Mouse (Mus musculus) v-Abl transformed pro-B cells (cell line): ENCODE measurements around the gene S100a3.

Experiments used
- in situ Hi-C, 2 experiments: fragments of 400-800 bp; cut with MboI; formaldehyde crosslinking; loops; one replicate each; pipeline ENCODE4 v1.15.1; 2025; ENCODE audit not compliant: unreplicated experiment in 2 of 2

The S100a3 gene

DNA sequence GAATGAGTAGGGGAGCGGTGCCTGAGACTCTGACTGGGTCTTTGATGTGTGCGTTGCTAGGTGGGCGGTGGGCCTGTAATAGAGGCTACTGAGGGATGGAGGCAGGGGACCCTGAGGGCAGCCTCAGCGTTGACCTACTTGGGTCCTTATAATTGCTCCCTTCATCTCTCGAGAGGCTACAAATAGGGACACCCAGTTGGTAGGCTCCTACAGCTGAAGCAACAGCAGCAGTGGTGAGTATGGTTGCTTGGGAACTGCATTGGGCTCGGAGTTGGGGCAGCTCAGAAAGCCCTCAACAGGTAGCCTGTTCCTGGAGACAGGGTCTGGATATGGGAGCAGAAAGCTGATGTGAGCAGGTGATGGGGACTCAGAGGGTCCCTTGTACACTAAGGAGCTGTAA is 39.7 kb downstream of the S100a3 start:
- in situ Hi-C loops = loop anchor here in 1 of 2 experiments (25.0 kb wide), 1 partner anchor 388 kb away; the partner anchor contains the start of genes Rab13 and Rps27

DNA sequence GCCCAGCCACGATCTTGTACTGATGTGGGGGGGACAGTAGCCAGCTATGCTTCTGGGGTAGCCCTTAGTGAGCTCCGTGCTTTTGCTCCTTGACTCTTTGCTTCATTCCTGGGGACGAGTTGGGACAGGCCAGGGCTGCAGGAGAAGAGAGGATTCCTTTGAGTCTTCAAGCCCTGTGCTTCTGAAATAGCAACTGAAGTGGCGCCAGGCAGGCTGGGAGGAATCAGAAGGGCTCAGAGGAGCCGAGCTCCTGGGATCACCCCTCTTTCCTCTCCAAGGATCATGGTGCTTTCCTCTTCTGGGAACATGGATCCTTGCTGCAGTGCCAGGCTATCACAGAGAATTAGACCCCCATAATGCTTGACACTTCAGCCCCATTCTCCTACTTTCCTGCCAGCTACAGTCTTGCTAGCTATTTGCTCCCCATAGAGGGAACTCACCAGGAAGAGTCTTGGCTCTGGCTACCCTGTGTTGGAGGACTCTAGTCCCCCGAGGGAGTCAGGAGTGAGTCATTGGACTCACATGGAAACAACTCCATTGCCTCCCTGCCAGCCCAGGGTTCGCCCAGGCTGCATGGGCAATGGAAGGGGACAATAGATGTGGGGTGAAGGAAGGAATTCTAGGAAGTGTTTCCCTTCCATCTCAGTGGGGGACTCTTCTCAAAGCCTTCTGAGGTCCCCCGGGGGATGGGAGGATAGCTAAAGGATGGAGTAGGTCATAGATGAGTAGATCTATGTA is 40.2 kb downstream of the S100a3 start:
- in situ Hi-C loops = loop anchor here in 1 of 2 experiments (25.0 kb wide), 1 partner anchor 388 kb away; the partner anchor contains the start of genes Rab13 and Rps27

DNA sequence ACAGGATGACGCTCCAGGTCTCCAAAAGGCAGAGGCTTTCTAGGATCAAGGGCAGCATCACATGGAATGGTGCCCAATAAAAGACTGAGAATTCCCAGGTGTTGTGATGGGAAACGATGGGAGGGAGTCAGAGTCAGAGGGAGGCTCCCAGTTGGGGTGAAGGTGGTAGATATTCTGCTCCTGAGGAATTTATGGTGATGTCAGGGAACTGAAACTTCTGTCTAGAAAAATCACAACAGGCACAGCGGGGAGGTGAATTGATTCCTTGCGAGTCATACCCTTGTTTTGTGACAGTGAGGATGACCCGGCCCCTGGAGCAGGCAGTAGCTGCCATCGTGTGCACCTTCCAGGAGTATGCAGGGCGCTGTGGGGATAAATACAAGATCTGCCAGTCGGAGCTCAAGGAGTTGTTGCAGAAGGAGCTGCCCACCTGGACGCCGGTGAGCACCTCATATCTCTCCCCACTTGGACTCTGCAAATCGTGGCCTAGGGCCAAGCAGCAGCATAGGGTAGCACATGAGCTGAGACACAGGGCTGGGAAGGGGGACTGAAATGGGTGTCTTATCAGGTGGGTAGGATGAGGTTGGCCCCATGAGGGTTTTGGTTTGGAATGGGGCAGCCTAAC is 41.2 kb downstream of the S100a3 start, which contains the start of gene Gm42674:
Gene Gm42674 (plus strand): TSS at position 419 of the 625 bp plus-strand sequence.
- in situ Hi-C loops = loop anchor here in 1 of 2 experiments (25.0 kb wide), 1 partner anchor 389 kb away; the partner anchor contains the start of genes Rab13 and Rps27

DNA sequence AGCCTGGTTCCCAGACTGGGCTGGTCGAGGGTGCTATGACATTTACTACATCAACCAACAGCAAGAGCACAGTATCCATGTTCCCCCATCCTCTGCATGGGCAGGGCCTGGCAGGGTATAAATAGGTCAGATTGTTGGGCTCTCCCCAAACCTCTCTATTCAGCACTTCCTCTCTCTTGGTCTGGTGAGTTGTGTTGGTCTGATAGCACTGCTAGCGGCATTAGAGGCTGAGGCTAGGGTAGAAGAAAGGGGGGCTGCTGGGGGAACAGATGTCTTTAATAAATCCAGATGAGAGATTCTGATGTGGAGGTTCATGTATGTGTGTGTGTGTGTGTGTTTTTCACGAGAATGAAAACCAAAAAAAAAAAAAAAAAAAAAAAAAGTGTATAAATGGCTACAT is 43.2 kb downstream of the S100a3 start, which contains the start of gene S100a4:
Gene S100a4 (plus strand): TSS at position 149 of the 400 bp plus-strand sequence.
- in situ Hi-C loops = loop anchor here in 1 of 2 experiments (25.0 kb wide), 1 partner anchor 391 kb away; the partner anchor contains the start of genes Rab13 and Rps27

DNA sequence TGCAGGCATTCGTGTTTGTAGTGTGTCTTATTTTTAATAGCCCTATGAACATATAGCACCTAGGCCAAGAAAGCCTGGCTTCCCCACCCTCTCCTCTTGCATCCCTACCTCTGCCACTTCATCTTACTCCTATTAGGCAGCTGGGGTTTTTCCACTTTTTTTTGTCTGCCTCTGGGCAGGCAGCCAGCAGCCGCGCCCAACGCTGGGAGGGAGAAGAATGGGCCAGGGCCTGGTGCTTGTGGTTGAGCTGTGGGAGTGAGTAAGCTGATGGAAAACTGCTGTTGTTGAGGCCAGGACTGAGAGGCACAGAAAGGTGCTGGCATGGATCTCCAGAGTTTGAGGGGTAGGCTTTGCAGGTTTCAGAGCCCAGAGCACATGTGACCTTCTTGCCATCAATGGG is 44.0 kb downstream of the S100a3 start:
- in situ Hi-C loops = loop anchor here in 1 of 2 experiments (25.0 kb wide), 1 partner anchor 392 kb away; the partner anchor contains the start of genes Rab13 and Rps27

DNA sequence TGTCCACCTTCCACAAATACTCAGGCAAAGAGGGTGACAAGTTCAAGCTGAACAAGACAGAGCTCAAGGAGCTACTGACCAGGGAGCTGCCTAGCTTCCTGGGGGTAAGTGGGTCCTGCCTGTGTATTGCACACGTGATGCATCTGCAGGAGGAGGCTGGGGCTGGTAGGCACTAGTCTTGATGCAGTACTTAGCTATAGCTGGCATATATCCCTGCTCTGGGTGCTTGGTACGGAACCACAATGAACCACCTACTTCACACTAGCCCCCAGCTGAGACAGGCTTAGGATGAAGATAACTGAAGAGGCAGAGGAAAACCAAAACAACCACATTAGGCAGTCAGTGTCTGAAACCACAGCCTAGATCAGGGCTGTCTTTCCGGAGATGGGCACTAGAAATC is 44.7 kb downstream of the S100a3 start:
- in situ Hi-C loops = loop anchor here in 1 of 2 experiments (25.0 kb wide), 1 partner anchor 393 kb away; the partner anchor contains the start of genes Rab13 and Rps27

DNA sequence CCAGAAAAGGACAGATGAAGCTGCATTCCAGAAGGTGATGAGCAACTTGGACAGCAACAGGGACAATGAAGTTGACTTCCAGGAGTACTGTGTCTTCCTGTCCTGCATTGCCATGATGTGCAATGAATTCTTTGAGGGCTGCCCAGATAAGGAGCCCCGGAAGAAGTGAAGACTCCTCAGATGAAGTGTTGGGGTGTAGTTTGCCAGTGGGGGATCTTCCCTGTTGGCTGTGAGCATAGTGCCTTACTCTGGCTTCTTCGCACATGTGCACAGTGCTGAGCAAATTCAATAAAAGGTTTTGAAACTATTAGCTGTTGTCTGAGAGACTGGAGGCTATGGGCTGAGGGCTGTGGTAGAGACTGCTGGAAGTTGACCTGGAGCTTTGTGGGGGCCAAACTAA is 45.4 kb downstream of the S100a3 start:
- in situ Hi-C loops = loop anchor here in 1 of 2 experiments (25.0 kb wide), 1 partner anchor 393 kb away; the partner anchor contains the start of genes Rab13 and Rps27

DNA sequence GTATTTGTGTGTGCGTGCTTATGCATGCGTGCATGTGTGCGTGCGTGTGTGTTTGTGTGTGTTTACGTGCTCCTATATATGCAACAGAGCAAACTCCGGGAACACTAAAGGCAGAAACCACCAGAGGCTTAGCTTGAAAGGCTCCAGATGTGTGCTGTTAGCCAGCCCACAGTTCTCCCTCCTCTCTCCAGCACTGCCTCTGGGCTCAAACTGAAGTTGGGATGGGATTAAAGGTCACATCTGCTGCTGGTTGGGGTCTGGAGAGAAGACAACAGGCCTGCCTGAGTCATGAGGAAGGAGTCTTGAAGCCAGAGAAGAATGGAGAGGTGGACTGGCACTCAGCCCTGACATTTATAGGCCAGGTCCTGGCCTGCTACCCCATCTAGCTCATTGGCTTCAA is 45.8 kb downstream of the S100a3 start:
- in situ Hi-C loops = loop anchor here in 1 of 2 experiments (25.0 kb wide), 1 partner anchor 394 kb away; the partner anchor contains the start of genes Rab13 and Rps27

DNA sequence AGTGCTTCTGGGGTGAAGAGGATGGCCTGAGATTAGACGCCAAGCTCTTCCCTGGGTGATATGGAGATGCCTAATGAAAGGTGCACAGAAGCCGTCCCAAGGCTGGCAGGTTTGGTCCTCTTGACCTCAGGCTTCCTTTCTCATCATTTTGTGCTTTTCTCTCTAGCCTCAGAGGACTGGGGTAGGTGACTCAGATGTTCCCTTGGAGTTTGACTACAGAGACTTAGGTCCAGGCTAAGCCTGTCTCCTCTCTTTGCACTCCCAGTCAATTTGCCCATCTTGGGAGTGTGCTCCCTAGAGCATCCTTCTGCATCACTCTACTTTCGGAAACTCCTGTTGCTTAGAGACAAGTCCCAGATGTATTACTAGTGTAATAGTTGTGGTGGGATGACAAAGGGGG is 47.0 kb downstream of the S100a3 start:
- in situ Hi-C loops = loop anchor here in 1 of 2 experiments (25.0 kb wide), 1 partner anchor 395 kb away; the partner anchor contains the start of genes Rab13 and Rps27

DNA sequence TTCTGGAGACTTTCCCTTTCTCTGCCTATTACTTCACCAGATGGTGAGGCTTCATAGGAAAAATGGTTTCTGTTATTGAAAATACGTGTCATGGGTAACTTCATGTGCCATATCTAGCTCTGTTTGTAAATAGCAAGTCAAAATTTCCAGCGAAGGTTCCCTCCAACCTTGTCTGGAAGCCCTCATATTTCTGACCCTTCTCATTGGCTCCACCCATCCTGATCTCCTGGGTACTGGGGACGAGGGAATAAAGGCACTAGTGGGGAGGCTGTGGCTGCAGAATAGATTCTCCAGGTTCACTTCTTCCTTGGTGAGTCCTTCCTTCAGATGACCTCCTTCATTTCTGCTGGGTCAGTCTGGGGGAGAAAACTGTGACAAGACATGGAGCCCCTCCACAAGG is 47.8 kb downstream of the S100a3 start, which contains the start of gene S100a5:
Gene S100a5 (plus strand): TSS at position 301 of the 400 bp plus-strand sequence.
- in situ Hi-C loops = loop anchor here in 1 of 2 experiments (25.0 kb wide), 1 partner anchor 396 kb away; the partner anchor contains the start of genes Rab13 and Rps27

DNA sequence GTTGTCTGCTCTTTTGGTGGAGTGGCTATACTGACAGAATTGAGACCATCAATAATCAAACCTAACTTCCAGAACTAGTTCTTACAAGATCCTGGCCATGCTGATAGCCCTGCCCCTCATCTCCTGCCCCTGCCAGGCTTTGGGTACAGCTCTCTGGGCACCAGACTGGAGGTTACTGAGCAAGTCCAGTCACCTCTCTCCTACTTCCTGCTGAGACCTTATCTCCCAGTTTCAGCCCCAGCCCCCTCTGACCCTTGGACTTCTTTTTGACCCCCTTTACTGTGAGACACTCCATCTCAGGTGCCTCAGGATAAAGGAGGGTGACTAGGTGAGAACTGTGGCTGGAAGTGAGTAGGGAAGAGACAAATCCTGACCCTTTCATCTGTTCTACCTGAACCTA is 48.7 kb downstream of the S100a3 start:
- in situ Hi-C loops = loop anchor here in 1 of 2 experiments (25.0 kb wide), 1 partner anchor 397 kb away; the partner anchor contains the start of genes Rab13 and Rps27

DNA sequence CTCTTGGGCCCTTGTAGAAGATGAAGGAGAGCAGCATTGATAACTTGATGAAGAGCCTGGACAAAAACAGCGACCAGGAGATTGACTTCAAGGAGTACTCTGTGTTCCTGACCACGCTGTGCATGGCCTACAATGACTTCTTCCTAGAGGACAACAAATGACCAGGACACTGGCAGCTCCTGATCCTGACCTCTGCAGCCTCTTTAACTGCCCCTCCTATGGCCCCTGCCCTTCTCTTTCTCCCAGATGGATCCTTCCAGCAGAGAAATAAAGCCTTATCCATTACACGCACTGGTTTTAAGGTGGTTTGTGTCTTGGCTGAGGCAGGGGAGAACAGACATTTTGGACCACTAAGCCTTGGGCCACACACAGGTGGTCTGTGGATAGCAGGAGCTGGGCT is 51.1 kb downstream of the S100a3 start:
- in situ Hi-C loops = loop anchor here (5.0 to 25.0 kb wide), 3 partner anchors 119 to 399 kb away; partner anchors contain the start of genes Snapin (in 2 of the 2), Rab13 (in 1 of the 2) and Rps27 (in 1 of the 2)

DNA sequence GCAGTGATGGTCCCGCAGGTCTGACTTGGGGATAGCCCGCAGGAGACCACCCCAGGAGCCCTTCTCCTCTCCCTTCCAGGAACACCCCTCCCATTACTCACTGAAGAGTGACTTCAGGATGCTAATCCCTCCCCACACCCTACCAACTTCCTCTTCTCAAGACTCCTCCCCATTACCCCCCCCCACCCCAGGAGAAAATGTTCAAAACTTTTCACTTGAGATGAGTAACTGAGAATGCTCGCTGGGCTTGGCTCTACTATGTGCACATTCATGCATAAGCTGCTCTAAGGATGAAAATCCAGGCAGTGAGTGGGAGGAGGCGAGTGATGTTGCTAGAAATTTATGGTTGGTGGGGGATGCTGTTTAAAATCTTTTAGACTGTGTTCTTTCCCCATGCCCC is 51.7 kb downstream of the S100a3 start:
- in situ Hi-C loops = loop anchor here (5.0 to 25.0 kb wide), 3 partner anchors 120 to 400 kb away; partner anchors contain the start of genes Snapin (in 2 of the 2), Rab13 (in 1 of the 2) and Rps27 (in 1 of the 2)

DNA sequence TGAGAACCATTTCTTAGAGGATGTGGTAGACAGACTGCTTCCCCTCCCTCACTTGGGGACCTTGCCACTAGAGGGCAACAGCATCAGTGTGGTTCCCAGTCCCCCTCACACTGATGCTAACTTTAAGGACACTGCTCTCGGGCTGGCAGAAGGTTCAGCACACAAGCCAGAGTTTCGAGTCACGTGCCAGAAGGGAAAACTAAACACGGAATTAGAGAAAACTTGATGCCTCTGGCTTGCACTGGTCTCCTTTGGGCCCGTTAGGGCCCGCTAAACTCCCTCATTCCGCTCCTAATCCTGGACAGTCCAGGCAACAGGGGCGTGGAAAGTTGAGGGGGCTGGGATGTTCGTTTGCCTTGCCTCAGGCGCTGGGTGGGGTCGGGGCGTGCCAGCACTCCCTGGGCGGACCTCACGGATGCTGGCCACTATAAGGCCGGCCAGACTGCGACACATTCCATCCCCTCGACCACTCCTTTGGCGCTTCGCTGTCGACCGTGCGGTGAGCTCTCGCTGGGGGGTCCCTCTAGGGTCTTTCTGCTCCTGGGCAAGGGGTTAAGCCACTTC is 52.4 kb downstream of the S100a3 start, which contains the start of gene S100a6:
Gene S100a6 (plus strand): TSS at position 155 of the 564 bp plus-strand sequence.
- in situ Hi-C loops = loop anchor here (5.0 to 25.0 kb wide), 3 partner anchors 121 to 401 kb away; partner anchors contain the start of genes Snapin (in 2 of the 2), Rab13 (in 1 of the 2) and Rps27 (in 1 of the 2)

DNA sequence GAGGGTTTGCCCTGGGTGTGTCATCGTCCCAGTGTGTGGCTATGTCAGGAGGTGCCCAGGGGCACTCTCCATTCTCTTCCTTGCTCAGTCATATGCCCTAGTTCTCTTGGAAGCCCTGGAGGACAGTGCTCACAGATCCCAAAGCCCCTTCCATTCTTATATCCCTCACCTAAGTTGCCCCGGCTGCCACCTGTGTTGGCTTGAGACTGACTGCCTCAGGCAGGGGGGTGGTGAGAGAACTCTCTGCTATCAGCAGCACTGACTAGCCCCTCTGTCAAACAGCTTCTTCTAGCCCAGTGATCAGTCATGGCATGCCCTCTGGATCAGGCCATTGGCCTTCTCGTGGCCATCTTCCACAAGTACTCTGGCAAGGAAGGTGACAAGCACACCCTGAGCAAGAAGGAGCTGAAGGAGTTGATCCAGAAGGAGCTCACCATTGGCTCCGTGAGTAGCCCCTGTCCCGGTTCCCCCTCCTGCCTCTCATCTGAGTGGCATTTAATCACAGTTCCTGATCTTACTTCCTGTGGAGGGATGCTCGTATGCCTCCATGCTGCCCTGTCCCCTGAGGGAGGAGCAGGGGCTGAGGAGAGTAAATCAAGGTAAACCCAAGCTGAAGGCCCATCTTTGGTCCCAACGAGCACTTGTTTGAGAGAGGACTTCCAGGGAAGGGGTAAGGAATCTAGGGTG is 53.2 kb downstream of the S100a3 start:
- in situ Hi-C loops = loop anchor here (5.0 to 25.0 kb wide), 3 partner anchors 121 to 401 kb away; partner anchors contain the start of genes Snapin (in 2 of the 2), Rab13 (in 1 of the 2) and Rps27 (in 1 of the 2)

DNA sequence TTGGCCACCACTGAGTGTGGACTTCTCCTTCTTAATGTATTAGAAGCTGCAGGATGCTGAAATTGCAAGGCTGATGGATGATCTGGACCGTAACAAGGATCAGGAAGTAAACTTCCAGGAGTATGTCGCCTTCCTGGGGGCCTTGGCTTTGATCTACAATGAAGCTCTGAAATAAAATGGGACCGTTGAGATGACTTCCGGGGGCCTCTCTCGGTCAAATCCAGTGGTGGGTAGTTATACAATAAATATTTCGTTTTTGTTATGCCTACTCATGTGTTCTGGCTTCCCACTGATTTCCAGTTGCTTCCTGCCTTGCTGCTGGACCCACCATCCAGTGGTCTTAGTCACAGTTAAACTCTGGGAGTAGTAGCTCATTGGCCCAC is 53.8 kb downstream of the S100a3 start:
- in situ Hi-C loops = loop anchor here (5.0 to 25.0 kb wide), 3 partner anchors 122 to 402 kb away; partner anchors contain the start of genes Snapin (in 2 of the 2), Rab13 (in 1 of the 2) and Rps27 (in 1 of the 2)

DNA sequence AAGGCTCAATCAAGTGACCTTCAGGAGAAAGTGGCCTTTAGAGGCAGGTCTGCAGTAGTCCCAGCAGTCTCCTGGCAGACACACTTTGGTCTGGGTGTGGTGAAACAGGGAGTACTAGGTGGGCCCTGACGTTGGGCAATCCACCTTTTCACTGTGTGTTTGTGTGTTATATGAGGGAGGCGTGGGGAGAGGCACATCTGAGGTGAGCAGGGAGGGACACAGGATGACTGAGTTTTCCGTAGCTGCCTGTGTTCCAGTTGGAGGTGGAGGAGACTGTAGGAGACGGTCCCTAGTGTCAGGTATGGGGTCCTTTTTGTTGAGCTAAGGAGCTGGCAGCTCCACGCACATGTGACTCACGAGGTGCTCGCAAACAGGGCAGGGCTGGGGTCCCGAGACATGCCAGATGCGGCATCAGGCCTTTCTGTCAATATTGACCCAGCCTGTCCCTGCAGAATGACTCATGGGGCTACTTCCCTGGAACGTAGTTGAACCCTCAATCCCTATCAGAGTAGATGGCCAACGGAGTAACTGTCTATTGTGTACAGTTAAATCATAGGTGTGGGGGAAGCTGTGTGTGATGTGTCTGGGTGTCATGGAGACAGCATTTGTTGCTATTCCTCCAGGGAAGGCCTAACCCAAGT is 54.4 kb downstream of the S100a3 start:
- in situ Hi-C loops = loop anchor here (5.0 to 25.0 kb wide), 5 partner anchors 32 to 402 kb away; partner anchors contain the start of genes Snapin (in 2 of the 2), Rab13 (in 1 of the 2) and Rps27 (in 1 of the 2)

DNA sequence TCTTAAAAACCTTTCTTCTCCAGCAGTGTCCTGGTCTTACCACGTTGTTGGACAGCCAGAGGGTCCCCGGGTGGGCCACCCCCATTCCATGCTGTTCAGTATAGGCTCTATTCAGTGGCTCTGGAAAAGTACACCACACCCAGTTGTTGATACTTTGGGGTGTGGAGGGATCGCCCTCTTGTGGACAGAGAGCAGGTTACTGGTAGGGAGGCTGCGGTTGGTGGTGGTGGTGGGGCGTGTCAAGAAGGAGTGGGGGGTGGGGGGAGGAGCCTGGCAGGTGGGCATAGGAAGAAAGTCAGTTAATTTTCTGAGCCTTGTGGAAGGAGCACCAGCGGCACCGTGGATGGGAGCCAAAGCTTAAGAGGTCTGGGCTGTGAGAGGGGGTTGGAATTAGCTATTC is 55.0 kb downstream of the S100a3 start:
- in situ Hi-C loops = loop anchor here (5.0 to 25.0 kb wide), 4 partner anchors 33 to 403 kb away; partner anchors contain the start of genes Rab13 (in 1 of the 2) and Rps27 (in 1 of the 2)
